Mouse (Mus musculus) layer of hippocampus, postnatal 10 days (tissue): ENCODE measurements around the gene Crb1. TPM values are rescaled to one million over a fixed set of nuclear protein-coding genes. Genes with fewer than 3 reads are reported as not detected.

Experiments used
- total RNA-seq, 2 experiments: library from RNA; stranded (reverse); gene quantifications; 2 replicates each; pipeline ENCODE4 v1.2.3; 2021

The Crb1 gene
- total RNA-seq, 2 experiments from 2014 or later, result 0.89 to 1.1 TPM

Other genes with a start within 250 kb of the Crb1 start
- 10 to 100 TPM; 33.1 to 37.2 TPM for gene Zbtb41, start 45.2 kb upstream of the Crb1 start, total RNA-seq
- gene Aspm, start 77.7 kb upstream of the Crb1 start, total RNA-seq, result 1 to 10 TPM; 3.1 to 3.2 TPM
- not detected for gene F13b, start 124.6 kb upstream of the Crb1 start, total RNA-seq
- gene Cfhr1, start 183.2 kb upstream of the Crb1 start, total RNA-seq, result not detected